Mouse (Mus musculus): Measurements from ENCODE around the gene Cygb. TPM values are rescaled to one million over a fixed set of nuclear protein-coding genes. Genes with fewer than 3 reads are reported as not detected.

Gene Cygb
- polyA plus RNA-seq, 1 experiment from 2014 or later = 4.2 TPM

DNA sequence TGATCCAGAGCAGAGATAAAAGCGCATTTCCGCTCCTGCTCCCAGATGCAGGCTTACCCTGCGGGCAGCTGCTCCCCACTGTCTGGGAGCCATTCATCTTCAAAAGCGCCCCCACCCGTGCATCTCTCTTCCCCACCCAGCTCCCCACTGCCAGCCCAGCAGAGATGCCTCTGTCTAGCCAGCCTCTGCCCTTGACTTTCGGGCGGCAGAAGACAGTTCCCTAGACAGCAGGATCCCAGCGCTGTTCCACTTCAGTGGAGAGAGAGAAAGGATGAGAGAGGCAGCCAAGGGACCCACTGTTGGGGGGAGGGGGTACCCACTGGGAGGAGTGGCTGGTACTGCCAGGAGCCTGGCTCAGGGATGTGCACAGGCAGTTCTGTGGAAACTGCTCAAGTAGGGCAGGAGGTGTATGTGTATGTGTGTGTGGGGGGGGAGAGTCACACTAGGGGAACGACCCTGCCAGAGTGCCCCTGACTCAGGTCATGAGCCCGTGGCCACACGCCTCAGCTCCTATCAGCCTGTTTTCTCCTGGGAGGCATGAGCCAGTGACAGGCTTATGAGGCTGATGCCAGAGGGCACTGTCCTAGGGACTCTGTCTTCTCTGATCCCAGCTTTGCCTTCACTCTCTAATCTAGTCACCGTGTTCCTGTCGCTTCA, 7.3 kb upstream of the Cygb start:
- H3K9ac ChIP-seq = 0 out of 2 replicates have a peak overlapping the region, but pooled peaks have one; percentile 45
- H3K9me3 ChIP-seq = no peaks in the 10 kb centered on the region
- no peak overlapping the region for H3K4me3 ChIP-seq (replicated peaks)
- no peaks in the 10 kb centered on the region for H3K36me3 ChIP-seq (replicated peaks)
- peak overlapping the region; percentile 83 for H3K27ac ChIP-seq
- peak overlapping the region; percentile 40 for H3K4me2 ChIP-seq
- ATAC-seq (ENCODE audit: low FRiP score) = peak; percentile 27; the same call in 1 of the 2 replicates
- WGBS = 22% methylated on average over 13 of the region's 13 CpGs
- H3K27me3 ChIP-seq = peaks cover 24% of the 10 kb centered on the region
- H3K4me1 ChIP-seq = peaks cover 66% of the 10 kb centered on the region

DNA sequence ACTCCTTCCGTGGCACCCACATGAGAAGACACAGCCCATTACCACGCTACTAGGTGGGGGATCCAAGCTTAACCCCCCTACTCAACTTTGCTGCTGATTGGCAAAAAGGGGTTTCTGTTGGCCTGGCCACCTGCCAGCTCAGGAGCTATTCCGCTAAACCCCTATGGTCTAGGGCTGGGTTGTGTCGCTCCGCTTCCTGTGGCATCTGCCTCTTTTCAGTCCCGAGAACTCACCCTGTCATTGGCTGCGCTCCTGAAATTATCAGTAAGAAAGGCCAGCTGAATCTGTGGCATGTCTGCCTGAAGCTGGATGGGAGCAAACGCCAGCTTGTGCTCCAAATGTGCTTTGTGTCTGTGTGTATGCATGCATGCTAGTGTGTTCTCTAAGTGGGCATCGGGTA, 6.1 kb upstream of the Cygb start:
- no peaks in the 10 kb centered on the region for H3K9me3 ChIP-seq
- H3K4me2 ChIP-seq = no peak overlapping the region
- WGBS = 78% methylated on average over 9 of the region's 9 CpGs
- ATAC-seq (ENCODE audit: low FRiP score) = no peak
- no peak overlapping the region for H3K9ac ChIP-seq
- H3K4me1 ChIP-seq = peaks cover 66% of the 10 kb centered on the region
- peaks cover 32% of the 10 kb centered on the region for H3K27me3 ChIP-seq
- H3K36me3 ChIP-seq (replicated peaks) = no peaks in the 10 kb centered on the region
- peak overlapping the region; percentile 83 for H3K27ac ChIP-seq
- no peak overlapping the region for H3K4me3 ChIP-seq (replicated peaks)

DNA sequence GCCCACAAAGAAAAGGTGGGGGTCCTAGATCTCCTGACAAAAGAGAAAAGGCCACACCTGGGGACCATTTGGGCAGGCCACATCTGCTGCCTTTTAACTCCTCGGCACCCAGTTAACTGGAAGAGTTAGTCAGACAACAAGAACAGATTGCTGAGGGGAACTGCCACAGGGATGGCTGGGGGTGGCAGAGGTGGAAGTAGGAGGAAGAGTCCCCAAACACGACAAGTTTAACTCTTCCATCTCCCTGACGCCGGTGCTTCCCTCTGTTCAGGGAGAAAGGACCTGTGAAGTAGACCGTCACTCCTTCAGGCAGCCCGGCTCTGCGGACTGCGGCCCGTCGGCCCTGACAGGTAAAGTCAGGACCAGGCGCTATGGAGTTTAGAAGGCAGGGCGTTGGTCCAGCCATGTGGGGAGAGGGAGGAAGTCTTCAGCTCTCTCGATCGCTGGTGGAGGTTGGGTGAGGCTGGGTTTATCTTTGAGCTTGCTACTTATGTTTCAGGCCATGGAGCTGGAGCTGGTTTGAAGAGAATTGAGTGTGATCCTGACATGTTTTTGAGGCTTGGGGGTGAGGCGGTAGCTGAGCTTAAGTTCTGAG, 5.0 kb upstream of the Cygb start:
- no peaks in the 10 kb centered on the region for H3K9me3 ChIP-seq
- no peak overlapping the region for H3K4me3 ChIP-seq (replicated peaks)
- 85% methylated on average over 15 of the region's 15 CpGs for WGBS
- no peaks in the 10 kb centered on the region for H3K36me3 ChIP-seq (replicated peaks)
- H3K4me2 ChIP-seq = no peak overlapping the region
- peaks cover 42% of the 10 kb centered on the region for H3K27me3 ChIP-seq
- no peak for ATAC-seq (ENCODE audit: low FRiP score)
- peaks cover 66% of the 10 kb centered on the region for H3K4me1 ChIP-seq
- H3K27ac ChIP-seq = no peak overlapping the region
- H3K9ac ChIP-seq = no peak overlapping the region

DNA sequence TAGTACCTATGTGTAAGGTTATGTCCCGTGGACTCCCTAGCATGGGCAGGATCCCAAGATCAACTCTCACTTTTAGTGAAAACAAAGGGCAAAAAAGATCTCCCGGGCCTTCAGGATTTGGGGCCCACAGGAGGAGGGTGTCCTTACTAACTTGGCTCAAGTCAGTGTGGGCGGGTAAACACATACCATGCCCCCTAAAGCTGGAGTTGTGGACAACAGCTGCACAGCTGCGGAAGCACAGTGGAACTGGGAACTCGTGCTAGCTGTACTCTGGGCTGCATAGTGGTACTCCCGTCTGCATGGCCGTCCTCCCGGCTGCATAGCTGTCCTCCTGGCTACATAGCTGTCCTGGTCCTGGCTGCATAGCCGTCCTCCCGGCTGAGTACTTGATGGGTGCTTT, 4.1 kb upstream of the Cygb start:
- H3K27me3 ChIP-seq = peaks cover 46% of the 10 kb centered on the region
- WGBS = 63% methylated on average over 10 of the region's 10 CpGs
- peak overlapping the region; percentile 55 for H3K4me2 ChIP-seq
- H3K9me3 ChIP-seq = no peaks in the 10 kb centered on the region
- H3K9ac ChIP-seq = no peak overlapping the region
- H3K4me1 ChIP-seq = peaks cover 66% of the 10 kb centered on the region
- H3K4me3 ChIP-seq (replicated peaks) = no peak overlapping the region
- H3K36me3 ChIP-seq (replicated peaks) = no peaks in the 10 kb centered on the region
- no peak for ATAC-seq (ENCODE audit: low FRiP score)
- peak overlapping the region; percentile 88 for H3K27ac ChIP-seq

DNA sequence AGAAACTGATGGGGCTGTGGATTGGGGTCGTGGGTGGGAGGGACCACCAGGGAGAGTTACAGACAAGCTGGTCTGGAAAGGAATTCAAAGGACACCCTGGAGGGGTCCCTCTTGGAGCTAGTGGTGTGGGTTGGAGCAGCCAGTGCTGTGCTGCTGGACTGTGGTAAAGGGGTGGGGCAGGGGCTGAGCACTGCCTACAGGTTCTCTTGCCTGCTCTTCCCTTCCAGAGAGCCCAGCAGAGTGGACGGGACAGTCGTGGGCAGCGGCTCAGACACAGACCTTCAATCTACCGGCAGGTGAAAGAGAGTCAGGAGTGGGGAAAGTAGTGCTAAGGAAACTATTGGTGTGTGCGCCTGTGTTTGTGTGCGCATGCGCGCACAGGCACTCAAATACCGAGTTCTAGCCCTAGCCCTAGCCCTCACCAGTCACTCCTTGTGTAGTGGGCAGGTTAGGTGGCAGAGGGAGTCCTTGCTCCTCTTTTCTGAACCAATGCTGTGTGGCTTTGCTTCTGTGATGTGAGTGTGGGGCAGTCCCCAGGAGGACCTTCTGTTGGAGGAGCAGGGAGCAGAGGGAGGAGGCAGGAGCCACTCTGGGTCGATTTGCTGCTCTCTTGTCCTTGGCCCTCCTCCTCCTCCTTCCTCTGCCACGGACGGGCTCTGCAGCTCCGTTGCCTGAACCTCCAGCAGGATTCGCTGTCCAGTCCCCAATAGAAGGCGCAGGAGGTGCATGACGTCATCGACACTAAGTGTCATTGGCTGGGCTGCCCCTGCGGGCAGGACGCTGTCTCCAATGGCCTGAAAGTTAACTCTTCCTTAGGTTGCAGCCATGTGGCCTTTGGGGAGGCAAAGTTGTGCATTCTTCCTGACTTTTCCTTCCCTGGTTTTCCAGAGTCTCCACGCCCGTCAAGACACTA, 3.5 kb upstream of the Cygb start:
- H3K27ac ChIP-seq = peak overlapping the region; percentile 88
- peaks cover 47% of the 10 kb centered on the region for H3K27me3 ChIP-seq
- WGBS = 9% methylated on average over 22 of the region's 22 CpGs
- peak; percentile 88 for ATAC-seq (ENCODE audit: low FRiP score)
- peaks cover 61% of the 10 kb centered on the region for H3K4me1 ChIP-seq
- no peaks in the 10 kb centered on the region for H3K36me3 ChIP-seq (replicated peaks)
- H3K4me3 ChIP-seq (replicated peaks) = peak overlapping the region; percentile 34
- H3K9ac ChIP-seq = peak overlapping the region; percentile 36
- H3K4me2 ChIP-seq = peak overlapping the region; percentile 55
- H3K9me3 ChIP-seq = no peaks in the 10 kb centered on the region

DNA sequence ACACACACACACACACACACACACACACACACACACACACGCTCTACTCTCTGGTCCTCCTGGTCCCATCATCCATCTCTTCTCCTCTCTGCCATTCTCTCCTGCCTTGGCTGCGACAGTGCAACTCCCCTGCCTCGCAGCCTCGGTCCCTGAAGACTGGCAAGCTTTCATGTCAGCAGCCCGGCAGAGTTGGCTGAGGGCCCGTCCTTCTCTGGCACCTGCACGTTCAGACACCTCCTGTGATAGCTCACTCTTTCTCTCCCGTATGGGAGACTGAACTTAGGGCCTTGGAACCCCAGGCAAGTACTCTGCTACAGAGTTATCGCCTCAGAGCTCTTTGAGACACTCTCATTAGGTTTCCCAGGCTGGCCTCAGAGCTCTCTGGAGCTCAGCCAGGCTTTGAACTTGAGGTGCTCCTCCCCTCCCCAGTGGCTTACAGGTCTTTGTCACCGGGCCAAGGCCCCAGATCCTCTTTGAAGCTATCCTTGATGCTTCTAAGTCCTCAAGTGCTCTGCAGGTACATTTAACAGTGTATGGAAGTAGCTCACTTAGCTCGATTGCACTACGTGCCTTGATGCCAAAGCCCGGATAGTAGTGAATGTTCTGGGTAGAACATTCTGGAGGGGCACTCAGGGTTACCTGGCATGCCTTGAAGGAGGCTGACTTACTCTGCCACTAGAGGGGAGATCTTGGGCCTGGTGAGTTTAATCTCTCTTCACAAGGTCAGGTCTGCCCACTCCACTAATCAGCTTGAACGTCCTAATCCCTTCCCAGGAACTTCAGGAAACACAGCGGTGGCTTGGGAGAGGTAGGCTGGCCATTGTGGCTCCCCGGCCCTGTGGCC, 2.5 kb upstream of the Cygb start:
- Histone ChIP-seq H3K36me3 (replicated peaks) (no peaks in the 10 kb centered on the region), H3K9me3 (no peaks in the 10 kb centered on the region), H3K4me3 (replicated peaks) (peak overlapping the region; percentile 34), H3K27ac (peak overlapping the region; percentile 88), H3K4me1 (peaks cover 51% of the 10 kb centered on the region), H3K4me2 (peak overlapping the region; percentile 55), H3K27me3 (peaks cover 50% of the 10 kb centered on the region), H3K9ac (0 out of 2 replicates have a peak overlapping the region, but pooled peaks have one; percentile 36)
- WGBS = 65% methylated on average over 16 of the region's 16 CpGs
- no peak for ATAC-seq (ENCODE audit: low FRiP score)

DNA sequence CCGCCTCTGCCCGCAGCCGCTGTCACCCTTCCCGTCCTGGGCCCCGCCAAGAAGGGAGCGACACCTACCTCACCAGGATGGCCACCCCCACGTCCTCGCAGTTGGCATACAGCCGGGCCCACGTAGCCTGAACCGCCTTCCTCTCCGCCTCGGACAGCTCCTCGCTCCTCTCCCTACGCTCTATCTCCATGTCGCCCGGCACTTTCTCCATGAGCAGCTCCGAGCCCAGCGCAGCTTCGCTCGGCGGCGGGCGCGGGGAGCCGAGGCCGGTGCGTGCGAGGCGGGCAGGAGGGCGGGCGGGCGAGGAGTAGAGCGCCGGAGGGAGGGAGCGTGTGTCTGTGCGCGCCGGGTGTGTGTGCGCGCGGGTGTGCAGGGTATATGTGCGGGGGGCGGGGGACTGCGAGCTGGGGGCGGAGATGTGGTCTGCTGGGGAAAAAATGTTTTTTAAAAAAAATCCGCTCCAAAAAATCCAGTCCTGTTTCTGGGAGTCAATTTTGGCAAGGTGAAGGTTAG, 348 bp downstream of the Cygb start:
- Histone ChIP-seq H3K9me3 (no peaks in the 10 kb centered on the region), H3K4me3 (replicated peaks) (peak overlapping the region; percentile 51)
- no peak for ATAC-seq (ENCODE audit: low FRiP score)

DNA sequence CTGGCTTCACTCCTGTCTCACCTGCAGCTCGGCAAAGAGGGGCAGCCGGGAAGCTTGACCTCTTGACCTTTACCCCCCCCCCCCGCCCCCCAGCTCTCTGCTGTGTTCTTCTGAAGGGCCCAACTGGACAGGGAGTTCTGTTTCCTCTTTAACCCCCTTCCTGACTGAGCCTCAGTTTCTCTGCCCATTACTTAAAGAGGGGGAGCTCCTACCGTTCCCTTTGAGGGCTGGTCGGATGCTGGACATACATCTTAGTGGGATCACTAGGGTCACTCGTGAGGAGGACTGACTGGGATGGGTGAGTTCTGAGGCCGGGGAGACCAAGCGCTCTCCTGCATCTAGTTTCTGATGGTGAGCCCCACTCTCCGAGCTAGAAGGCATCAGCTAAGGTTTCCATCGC, 879 bp downstream of the Cygb start, which contains the start of gene Prcd:
Prcd (plus strand) TSS at position 301 of the 400 bp plus-strand sequence.
- Histone ChIP-seq H3K9me3 (no peaks in the 10 kb centered on the region), H3K4me3 (replicated peaks) (peak within 1 kb of the TSS; percentile 51), H3K27ac (no peak within 1 kb of the TSS), H3K36me3 (replicated peaks) (no peaks in the 10 kb centered on the region), H3K4me2 (peak within 1 kb of the TSS; percentile 92), H3K27me3 (peaks cover 67% of the 10 kb centered on the region), H3K9ac (peak within 1 kb of the TSS; percentile 63), H3K4me1 (peaks cover 31% of the 10 kb centered on the region)
- 3% methylated on average over 10 of the region's 10 CpGs for WGBS
- no peak for ATAC-seq (ENCODE audit: low FRiP score)

More for the DNA sequence above, 348 bp downstream of the Cygb start:
- H3K4me1 ChIP-seq = peaks cover 32% of the 10 kb centered on the region
- H3K4me2 ChIP-seq = peak overlapping the region; percentile 92
- H3K36me3 ChIP-seq (replicated peaks) = no peaks in the 10 kb centered on the region
- H3K27me3 ChIP-seq = peaks cover 67% of the 10 kb centered on the region
- no peak overlapping the region for H3K27ac ChIP-seq
- H3K9ac ChIP-seq = peak overlapping the region; percentile 63
- WGBS = under 1% methylated on average over 45 of the region's 47 CpGs

DNA sequence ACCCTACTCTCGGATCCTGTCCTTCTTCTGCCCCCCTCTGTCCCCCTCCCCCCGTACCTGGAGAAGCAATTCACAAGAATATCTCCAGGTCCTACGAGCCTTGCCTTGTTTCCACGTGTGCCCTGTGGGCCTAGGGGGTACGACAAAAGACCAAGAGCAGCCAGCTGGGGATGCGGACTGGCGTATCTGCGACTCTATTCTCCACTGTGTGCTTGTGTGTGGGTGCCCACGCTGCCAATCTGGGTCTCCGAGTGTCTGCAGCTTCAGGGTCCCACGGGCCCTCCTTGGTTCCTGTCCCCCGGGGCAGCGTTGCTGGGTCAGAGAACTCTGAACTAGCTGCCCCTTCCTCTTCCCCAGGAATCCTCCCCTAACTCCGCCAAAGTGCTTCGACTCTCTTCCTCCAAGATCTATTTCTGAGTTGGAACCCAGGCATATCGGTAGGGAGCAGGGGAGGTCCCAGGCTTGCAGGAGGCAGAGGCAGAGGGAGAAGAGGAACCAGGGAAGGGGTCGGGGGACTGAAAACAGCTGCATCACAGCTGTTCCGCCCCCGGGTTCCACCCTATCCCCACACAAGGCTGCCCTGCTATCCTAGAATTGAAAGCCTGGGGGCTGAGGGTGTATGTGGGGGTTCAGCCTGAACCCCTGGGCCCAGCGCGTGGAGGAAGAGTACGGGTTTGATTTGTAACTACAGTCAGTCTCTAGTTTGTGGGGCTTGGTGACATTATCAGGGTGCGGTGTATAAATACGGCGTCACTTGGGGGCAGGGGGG, 1.6 kb downstream of the Cygb start:
- Histone ChIP-seq H3K36me3 (replicated peaks) (no peaks in the 10 kb centered on the region), H3K4me1 (peaks cover 26% of the 10 kb centered on the region), H3K27me3 (peaks cover 72% of the 10 kb centered on the region), H3K9me3 (no peaks in the 10 kb centered on the region), H3K27ac (no peak overlapping the region), H3K4me3 (replicated peaks) (peak overlapping the region; percentile 51), H3K9ac (no peak overlapping the region), H3K4me2 (peak overlapping the region; percentile 92; the same call in 1 of the 2 replicates)
- no peak for ATAC-seq (ENCODE audit: low FRiP score)
- 62% methylated on average over 25 of the region's 25 CpGs for WGBS

DNA sequence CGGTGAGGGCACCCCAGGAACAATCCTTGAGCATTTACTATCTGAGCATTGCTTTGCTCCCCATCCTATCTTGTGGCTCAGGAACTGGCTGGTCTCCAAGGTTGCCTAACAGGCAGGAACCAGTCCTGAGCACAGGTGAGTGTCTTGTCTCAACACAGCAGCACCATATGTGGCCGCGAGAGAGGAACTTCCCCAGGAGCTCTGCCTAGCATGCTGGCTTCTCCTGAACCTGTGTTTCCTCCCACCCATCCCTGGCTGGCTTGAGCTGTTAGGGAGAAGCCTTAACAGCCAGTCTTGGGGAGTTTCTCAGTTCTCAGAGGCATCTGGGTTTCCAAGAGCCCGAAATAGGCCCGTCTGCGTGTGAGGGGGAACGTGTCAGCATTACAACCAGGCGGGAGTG, 2.8 kb downstream of the Cygb start:
- Histone ChIP-seq H3K4me2 (no peak overlapping the region), H3K9me3 (no peaks in the 10 kb centered on the region), H3K27me3 (peaks cover 75% of the 10 kb centered on the region), H3K4me1 (peaks cover 19% of the 10 kb centered on the region), H3K27ac (no peak overlapping the region), H3K9ac (no peak overlapping the region), H3K36me3 (replicated peaks) (no peaks in the 10 kb centered on the region), H3K4me3 (replicated peaks) (no peak overlapping the region)
- WGBS = 86% methylated on average over 8 of the region's 8 CpGs
- ATAC-seq (ENCODE audit: low FRiP score) = no peak

DNA sequence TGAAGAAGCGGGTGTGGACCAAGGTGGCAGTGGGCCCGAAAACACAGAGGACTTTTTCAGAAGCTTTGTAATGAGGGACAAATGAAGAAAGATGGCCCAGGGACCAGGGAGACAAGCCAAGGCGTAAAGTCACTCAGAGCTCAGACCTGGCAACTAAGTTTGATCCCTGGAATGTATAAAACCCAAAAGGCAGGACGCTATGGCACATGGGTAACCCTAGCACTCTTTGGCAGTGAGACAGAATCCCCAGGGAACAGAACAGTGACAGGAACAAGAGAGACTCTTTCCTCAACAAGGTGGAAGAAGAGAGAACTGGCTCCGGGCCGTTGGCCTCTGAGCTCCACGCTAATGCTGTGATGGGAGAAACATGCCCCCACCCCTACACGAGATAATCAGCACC, 3.3 kb downstream of the Cygb start:
- 88% methylated on average over 8 of the region's 8 CpGs for WGBS
- H3K4me1 ChIP-seq = peaks cover 19% of the 10 kb centered on the region

More for the DNA sequence above, 3.3 kb downstream of the Cygb start:
- H3K4me2 ChIP-seq = no peak overlapping the region
- no peak for ATAC-seq (ENCODE audit: low FRiP score)
- no peaks in the 10 kb centered on the region for H3K36me3 ChIP-seq (replicated peaks)
- H3K27ac ChIP-seq = no peak overlapping the region
- H3K9ac ChIP-seq = no peak overlapping the region
- H3K9me3 ChIP-seq = no peaks in the 10 kb centered on the region
- no peak overlapping the region for H3K4me3 ChIP-seq (replicated peaks)
- H3K27me3 ChIP-seq = peaks cover 70% of the 10 kb centered on the region

Measured in forebrain, embryonic 12.5 days (tissue).